Mouse (Mus musculus): ENCODE results near the gene Hspa4. TPM values are rescaled to one million over a fixed set of nuclear protein-coding genes. Genes with fewer than 3 reads are reported as not detected.

Hspa4 gene
- total and polyA plus RNA-seq, 3 experiments: 209 to 907 (median 276) TPM

GRCm38 (mm10) chr11:53294441-53294840, 5.8 kb downstream of the Hspa4 start:
- TF ChIP-seq CHD2 (IDR thresholded peaks at IDR 0.05; ENCODE audit: low read length): no peak
- no peak for TF ChIP-seq USF1 (IDR thresholded peaks at IDR 0.05; ENCODE audit: low read depth, low read length)
- no peak for TF ChIP-seq TAL1 (IDR thresholded peaks at IDR 0.05; ENCODE audit: low read length)
- TF ChIP-seq HCFC1 (IDR thresholded peaks at IDR 0.05; ENCODE audit: low read depth, low read length): no peak
- no peak for TF ChIP-seq MYC (IDR thresholded peaks at IDR 0.05; ENCODE audit: low read depth, low read length)
- TF ChIP-seq POLR2AphosphoS2 (IDR thresholded peaks at IDR 0.05; ENCODE audit: low read length): peak; percentile 63
- no peak for TF ChIP-seq MEF2A (IDR thresholded peaks at IDR 0.05; ENCODE audit: extremely low read depth, insufficient replicate concordance, low read depth, low read length, poor library complexity, severe bottlenecking)
- TF ChIP-seq POLR2A (IDR thresholded peaks at IDR 0.05; ENCODE audit: control insufficient read depth in 1 of 2, insufficient read depth in 1 of 2, low read depth in 1 of 2, low read length in 2 of 2, poor library complexity in 1 of 2): no peak; a peak in 1 of 4 replicates
- TF ChIP-seq GABPA (IDR thresholded peaks at IDR 0.05; ENCODE audit: low read depth, low read length): no peak
- no peak for TF ChIP-seq BHLHE40 (IDR thresholded peaks at IDR 0.05; ENCODE audit: borderline replicate concordance, low read depth, low read length)
- no peak for TF ChIP-seq TBP (IDR thresholded peaks at IDR 0.05; ENCODE audit: low read depth, low read length)
- no peak for TF ChIP-seq POLR2AphosphoS5 (IDR thresholded peaks at IDR 0.05; ENCODE audit: borderline replicate concordance, low read depth, low read length)
- TF ChIP-seq GATA1 (IDR thresholded peaks at IDR 0.05; ENCODE audit: low read depth, low read length): peak; percentile 41; the same call in 1 of the 2 replicates
- TF ChIP-seq ZKSCAN1 (IDR thresholded peaks at IDR 0.05; ENCODE audit: low read depth, low read length): no peak
- TF ChIP-seq MAX (IDR thresholded peaks at IDR 0.05; ENCODE audit: low read length): peak; percentile 62; the same call in 1 of the 2 replicates
- TF ChIP-seq MAFK (IDR thresholded peaks at IDR 0.05; ENCODE audit: borderline replicate concordance, low read depth, low read length): no peak
- peak; percentile 52 for TF ChIP-seq SIN3A (IDR thresholded peaks at IDR 0.05; ENCODE audit: low read length)
- TF ChIP-seq USF2 (IDR thresholded peaks at IDR 0.05; ENCODE audit: borderline replicate concordance in 1 of 2, insufficient read depth in 1 of 2, low read depth in 1 of 2, low read length in 2 of 2): no peak
- no peak for TF ChIP-seq ELF1 (IDR thresholded peaks at IDR 0.05; ENCODE audit: low read depth, low read length)
- peak; percentile 36; the same call in 1 of the 2 replicates for TF ChIP-seq ETS1 (IDR thresholded peaks at IDR 0.05; ENCODE audit: low read depth, low read length)
- TF ChIP-seq KAT2A (conservative IDR thresholded peaks at IDR 0.05; ENCODE audit: low read depth, low read length): no peak
- TF ChIP-seq NRF1 (IDR thresholded peaks at IDR 0.05; ENCODE audit: insufficient read depth, low read depth, low read length, poor library complexity, severe bottlenecking): no peak
- peak in 1 of 2 experiments; percentile 25; a peak in 1 of 4 replicates for TF ChIP-seq EP300 (IDR thresholded peaks at IDR 0.05; ENCODE audit: low read depth in 1 of 2, low read length in 2 of 2)
- no peak for TF ChIP-seq SMC3 (IDR thresholded peaks at IDR 0.05; ENCODE audit: low read depth, low read length)
- TF ChIP-seq ZNF384 (IDR thresholded peaks at IDR 0.05; ENCODE audit: low read depth, low read length): no peak
- TF ChIP-seq ZMIZ1 (IDR thresholded peaks at IDR 0.05; ENCODE audit: low read depth, low read length): no peak
- TF ChIP-seq UBTF (IDR thresholded peaks at IDR 0.05; ENCODE audit: borderline replicate concordance, insufficient read depth, low read depth, low read length): no peak
- no peak overlapping the region for H3K9ac ChIP-seq (ENCODE audit: control insufficient read depth, low read depth, low read length, poor library complexity, severe bottlenecking)
- H3K4me3 ChIP-seq (ENCODE audit: control insufficient read depth in 1 of 2, insufficient read depth in 1 of 2, low read depth in 2 of 2, low read length in 2 of 2): no peak overlapping the region
- H3K79me2 ChIP-seq (ENCODE audit: control insufficient read depth, insufficient read depth, low read length, poor library complexity): peaks cover 67% of the 10 kb centered on the region
- no peaks in the 10 kb centered on the region for H3K9me3 ChIP-seq (replicated peaks; ENCODE audit: insufficient read depth, low read length)
- H3K27me3 ChIP-seq (ENCODE audit: control insufficient read depth in 1 of 2, insufficient read depth in 2 of 2, low read length in 2 of 2): no peaks in the 10 kb centered on the region
- peaks cover 56 to 69% of the 10 kb centered on the region in 2 experiments for H3K36me3 ChIP-seq (ENCODE audit: control insufficient read depth in 1 of 2, insufficient read depth in 2 of 2, low read length in 2 of 2)
- H3K4me1 ChIP-seq (ENCODE audit: control insufficient read depth in 1 of 2, insufficient read depth in 2 of 2, low read length in 2 of 2): peaks cover 14 to 27% of the 10 kb centered on the region in 2 experiments
- DNase-seq (ENCODE audit: low read depth, low spot score): peak; percentile 45
- no peak overlapping the region for H3K27ac ChIP-seq (ENCODE audit: control insufficient read depth, low read depth, low read length)
